Mouse (Mus musculus) hindbrain, embryonic 13.5 days (tissue): Measurements from ENCODE around the gene Pla1a. TPM values are rescaled to one million over a fixed set of nuclear protein-coding genes. Genes with fewer than 3 reads are reported as not detected.
A peak's percentile ranks its signal among the peaks of the same experiment; 100 is the strongest.
"Not testable (repeated sequence)": the region's sequence is repeated elsewhere in the genome, so short reads cannot be mapped to it uniquely, and the experiment has no call there.

Experiments used
- ATAC-seq: fragments of 200-750 bp; cut with Nextera tagmentation; 2 replicates; pipeline ENCODE4 v1.8.0; 2017; ENCODE audit warnings: moderate TSS enrichment; ENCODE audit not compliant: low FRiP score
- H3K27ac ChIP-seq: fragments of 300-500 bp; sonication (generic); 2 replicates; pipeline ENCODE4 v1.5.1; 2015; ENCODE audit warnings: inconsistent platforms, mild to moderate bottlenecking, moderate library complexity
- H3K27me3 ChIP-seq: fragments of 300-500 bp; sonication (generic); 2 replicates; pipeline ENCODE4 v1.6.1; 2015; ENCODE audit warnings: mild to moderate bottlenecking, inconsistent platforms
- H3K36me3 ChIP-seq: fragments of 300-500 bp; sonication (generic); 2 replicates; pipeline ENCODE4 v1.6.1; 2015; ENCODE audit warnings: mild to moderate bottlenecking, inconsistent platforms
- H3K4me1 ChIP-seq: fragments of 300-500 bp; sonication (generic); replicated peaks from 2 replicates; pipeline ENCODE4 v1.6.1; 2015; ENCODE audit warnings: inconsistent platforms
- H3K4me2 ChIP-seq: fragments of 300-500 bp; sonication (generic); 2 replicates; pipeline ENCODE4 v1.6.1; 2015; ENCODE audit warnings: inconsistent platforms, mild to moderate bottlenecking, moderate library complexity
- H3K4me3 ChIP-seq: fragments of 300-500 bp; sonication (generic); 2 replicates; pipeline ENCODE4 v1.5.1; 2015; ENCODE audit warnings: mild to moderate bottlenecking, inconsistent platforms
- H3K9ac ChIP-seq: fragments of 300-500 bp; sonication (generic); 2 replicates; pipeline ENCODE4 v1.6.1; 2015; ENCODE audit warnings: mild to moderate bottlenecking, inconsistent platforms
- H3K9me3 ChIP-seq: fragments of 300-500 bp; sonication (generic); 2 replicates; pipeline ENCODE4 v1.6.1; 2016; ENCODE audit warnings: inconsistent platforms
- WGBS: fragments of 180-500 bp; shearing (Covaris S2); methylation state at CpG from one replicate; pipeline ENCODE4 v1.1.7; 2015; 5-methylcytosine and 5-hydroxymethylcytosine counted together
- polyA plus RNA-seq: library from polyadenylated mRNA; unstranded; fragments of >200 nt; fragmentation: Nextera tagmentation; extraction: Ambion mirVana; gene quantifications from 2 replicates; pipeline ENCODE4 v1.2.1, GENCODE M21; 2015

Pla1a gene
- 0.30 and 0.31 TPM in 2 replicates for polyA plus RNA-seq

DNA sequence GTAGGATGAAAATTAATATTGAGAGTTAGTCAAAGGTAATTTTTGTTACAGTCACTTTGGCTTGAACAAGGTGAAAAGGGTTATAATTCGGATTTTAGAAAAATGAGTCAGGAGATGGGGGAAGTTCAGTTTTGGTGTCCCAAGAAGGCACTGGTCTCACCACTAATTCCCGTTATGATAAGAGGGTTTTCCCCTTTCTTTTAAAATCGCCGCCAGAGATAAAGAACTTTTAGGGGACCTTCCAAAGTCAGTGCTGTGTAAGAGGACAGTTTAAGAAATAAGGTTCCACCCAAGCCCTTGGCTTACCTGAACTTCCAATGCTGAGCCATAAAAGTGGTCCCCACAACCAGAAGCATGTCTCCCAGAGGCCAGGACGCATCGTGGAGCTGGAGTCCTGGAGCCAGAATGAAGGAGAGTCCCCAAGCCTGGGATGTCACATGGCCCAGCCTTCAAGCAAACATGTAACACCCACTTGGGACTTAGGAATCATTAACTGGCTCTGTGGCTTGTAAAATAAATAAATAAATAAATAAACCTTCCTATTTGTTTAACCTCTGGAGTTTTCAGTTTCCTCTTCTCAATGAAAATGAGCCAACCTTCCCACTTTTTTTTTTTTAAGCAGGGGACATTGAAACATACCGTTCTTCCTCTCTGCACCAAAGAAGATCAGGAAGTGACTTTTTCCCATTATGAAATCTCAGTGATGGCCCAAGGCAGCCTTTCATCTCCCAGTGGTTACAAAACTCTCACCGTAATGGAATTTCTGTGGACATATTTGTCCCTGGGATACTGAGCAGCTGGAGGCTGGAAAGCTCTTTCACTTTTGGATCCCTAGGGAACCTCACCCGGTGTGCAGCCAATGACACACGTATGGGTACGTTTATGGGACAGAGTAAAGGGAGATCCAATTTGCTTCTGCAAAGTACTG is at the start of gene Pla1a:
Gene Pla1a, minus strand, starts transcription at position 648 of the 928 bp plus-strand sequence.
- ATAC-seq = no peak
- 80% methylated on average over 11 of the region's 11 CpGs for WGBS
- Histone ChIP-seq H3K27me3 (no peaks in the 10 kb centered on the region), H3K36me3 (no peaks in the 10 kb centered on the region), H3K4me1 (no peaks in the 10 kb centered on the region), H3K9me3 (no peaks in the 10 kb centered on the region), H3K27ac (no peak within 1 kb of the TSS), H3K4me2 (no peak within 1 kb of the TSS), H3K4me3 (no peak within 1 kb of the TSS), H3K9ac (no peak within 1 kb of the TSS)

DNA sequence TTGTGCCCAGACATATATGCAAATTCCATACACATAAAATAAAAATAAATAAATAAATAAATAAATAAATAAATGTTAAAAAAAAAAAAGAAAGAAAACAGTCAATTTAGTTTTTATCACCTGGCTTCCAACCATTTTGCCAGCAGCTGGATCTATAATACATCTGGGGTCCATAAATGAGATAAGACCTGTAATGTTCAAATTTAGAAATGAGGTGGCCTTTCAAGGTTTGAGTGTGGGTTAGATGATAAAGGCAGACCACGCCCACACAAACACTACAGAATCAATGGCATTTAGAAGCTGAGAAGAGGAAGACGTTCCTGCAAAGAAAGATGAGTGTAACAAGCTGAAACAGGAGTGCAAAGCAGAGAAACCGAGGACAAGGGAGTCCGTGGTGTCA is 48.4 kb upstream of the Pla1a start:
- Histone ChIP-seq H3K4me1 (peaks cover 19% of the 10 kb centered on the region), H3K9me3 (no peaks in the 10 kb centered on the region), H3K4me2 (no peak overlapping the region), H3K9ac (no peak overlapping the region), H3K4me3 (no peak overlapping the region), H3K27ac (no peak overlapping the region), H3K27me3 (peaks cover 32% of the 10 kb centered on the region), H3K36me3 (no peaks in the 10 kb centered on the region)
- 85% methylated on average over 4 of the region's 4 CpGs for WGBS
- no peak for ATAC-seq

DNA sequence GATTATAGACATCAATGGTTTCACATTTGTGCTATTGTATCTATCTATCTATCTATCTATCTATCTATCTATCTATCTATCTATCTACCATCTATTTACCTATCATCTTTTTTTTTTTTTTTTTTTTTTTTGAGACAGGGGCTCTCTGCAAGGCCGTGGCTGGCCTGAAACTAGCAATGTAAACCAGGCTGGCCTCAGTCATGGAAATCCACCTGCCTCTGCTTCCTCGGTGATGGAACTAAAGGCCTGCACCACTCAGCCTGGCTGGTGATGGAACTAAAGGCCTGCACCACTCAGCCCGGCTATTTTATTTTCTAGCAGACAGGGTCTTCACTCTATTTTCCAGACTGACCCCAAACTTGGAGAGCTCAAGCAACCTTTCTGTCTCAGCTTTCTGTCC is 45.4 kb upstream of the Pla1a start:
- no peak overlapping the region for H3K9ac ChIP-seq
- no peaks in the 10 kb centered on the region for H3K9me3 ChIP-seq
- H3K4me3 ChIP-seq = no peak overlapping the region
- H3K36me3 ChIP-seq = no peaks in the 10 kb centered on the region
- H3K27ac ChIP-seq = no peak overlapping the region
- peaks cover 14% of the 10 kb centered on the region for H3K4me1 ChIP-seq
- H3K27me3 ChIP-seq = peaks cover 24% of the 10 kb centered on the region
- 95% methylated on average over 3 of the region's 3 CpGs for WGBS
- no peak for ATAC-seq
- H3K4me2 ChIP-seq = no peak overlapping the region

DNA sequence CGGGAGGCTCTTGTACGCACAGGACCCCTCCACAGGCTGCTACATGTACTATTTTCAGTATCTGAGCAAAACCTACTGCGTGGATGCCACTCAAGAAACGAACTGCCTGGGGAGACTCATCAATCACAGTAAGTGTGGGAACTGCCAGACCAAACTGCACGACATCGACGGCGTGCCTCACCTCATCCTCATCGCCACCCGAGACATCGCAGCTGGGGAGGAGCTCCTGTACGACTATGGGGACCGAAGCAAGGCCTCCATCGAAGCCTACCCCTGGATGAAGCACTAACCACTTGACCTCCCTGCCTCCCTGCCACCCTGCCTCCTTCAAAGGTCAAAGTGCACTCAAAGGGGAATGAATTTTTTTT is 44.3 kb upstream of the Pla1a start:
- not testable (repeated sequence) for H3K9me3 ChIP-seq, H3K27ac ChIP-seq, H3K36me3 ChIP-seq
- peak; percentile 63 for ATAC-seq
- Histone ChIP-seq H3K4me1 (peaks cover 13% of the 10 kb centered on the region), H3K4me2 (peak overlapping the region; percentile 71), H3K9ac (peak overlapping the region; percentile 68), H3K4me3 (peak overlapping the region; percentile 41), H3K27me3 (peaks cover 13% of the 10 kb centered on the region; the same call in 1 of the 2 replicates)
- WGBS = 35% methylated on average over 14 of the region's 14 CpGs

DNA sequence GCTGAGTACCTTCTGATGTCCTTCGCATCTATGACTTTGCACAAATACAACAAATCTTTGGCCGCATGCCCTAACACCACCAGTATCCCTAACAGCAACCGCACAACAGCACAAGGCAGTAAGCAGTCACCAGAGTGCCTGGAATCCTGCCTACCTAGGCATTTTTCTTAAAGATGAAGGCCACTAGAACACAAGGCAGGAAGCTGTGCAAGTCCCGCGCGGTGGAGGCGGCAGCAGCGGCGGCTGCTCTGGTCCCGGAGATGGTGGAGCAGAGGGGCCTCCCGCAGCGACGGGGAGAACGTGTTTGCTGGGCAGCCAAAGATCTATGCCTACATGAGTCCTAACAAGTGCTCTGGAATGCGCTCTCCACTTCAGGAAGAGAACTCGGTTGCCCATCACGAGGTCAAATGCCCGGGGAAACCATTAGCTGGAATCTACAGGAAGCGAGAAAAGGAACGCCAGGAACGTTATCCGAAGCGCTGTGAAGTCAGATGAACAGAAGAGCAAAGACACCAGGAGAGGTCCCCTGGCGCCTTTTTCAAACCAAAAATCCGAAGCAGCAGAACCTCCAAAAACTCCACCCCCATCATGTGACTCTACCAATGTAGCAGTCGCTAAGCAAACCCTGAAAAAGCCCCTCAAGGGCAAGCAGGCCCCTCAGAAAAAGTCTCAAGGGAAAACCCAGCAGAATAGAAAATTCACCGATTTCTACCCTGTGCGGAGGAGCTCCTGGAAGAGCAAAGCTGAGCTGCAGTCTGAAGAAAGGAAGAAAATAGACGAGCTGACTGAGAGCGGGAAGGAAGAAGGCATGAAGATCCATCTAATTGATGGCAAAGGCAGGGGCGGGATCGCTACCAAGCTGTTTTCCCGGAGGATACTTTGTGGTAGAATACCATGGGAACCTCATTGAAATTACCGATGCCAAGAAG is 43.6 kb upstream of the Pla1a start:
- peaks cover 13% of the 10 kb centered on the region for H3K4me1 ChIP-seq
- no peaks in the 10 kb centered on the region for H3K36me3 ChIP-seq
- no peaks in the 10 kb centered on the region for H3K9me3 ChIP-seq
- peak overlapping the region; percentile 68 for H3K9ac ChIP-seq
- peaks cover 12% of the 10 kb centered on the region; the same call in 1 of the 2 replicates for H3K27me3 ChIP-seq
- H3K4me2 ChIP-seq = peak overlapping the region; percentile 71
- 7% methylated on average over 34 of the region's 34 CpGs for WGBS
- ATAC-seq = peak; percentile 57
- peak overlapping the region; percentile 41 for H3K4me3 ChIP-seq
- H3K27ac ChIP-seq = no peak overlapping the region

DNA sequence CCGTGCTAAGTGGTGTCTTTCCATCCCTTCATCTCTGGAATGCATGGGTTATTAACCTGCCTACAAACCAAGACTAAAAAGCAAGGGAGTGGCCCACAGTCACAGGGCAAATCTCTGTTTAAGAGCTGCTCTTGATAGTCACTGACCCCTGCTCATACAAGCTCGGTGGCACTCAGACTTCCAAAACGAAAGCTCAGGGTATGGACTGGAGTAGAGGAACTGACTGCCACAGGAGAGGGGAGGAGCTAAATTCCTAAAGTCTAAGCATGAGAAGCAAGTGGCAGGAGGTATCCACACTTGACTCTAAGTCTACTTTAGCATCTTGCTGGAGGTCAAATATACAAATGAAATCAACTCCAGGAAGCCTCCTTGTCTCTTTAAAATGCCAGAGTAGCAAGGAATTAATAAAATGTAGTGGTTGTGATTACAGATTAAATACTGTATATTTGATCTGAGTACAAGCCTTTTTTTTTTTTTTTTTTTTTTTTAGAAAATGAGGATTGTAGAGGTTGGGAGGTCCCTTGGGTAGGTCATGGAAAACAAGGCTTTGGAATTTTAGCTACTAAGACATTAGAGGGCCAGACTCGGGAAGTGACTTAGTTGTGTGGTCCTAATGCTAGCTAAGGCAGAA is 42.9 kb upstream of the Pla1a start:
- peaks cover 13% of the 10 kb centered on the region for H3K4me1 ChIP-seq
- H3K9me3 ChIP-seq = no peaks in the 10 kb centered on the region
- H3K9ac ChIP-seq = no peak overlapping the region
- ATAC-seq = no peak
- H3K4me3 ChIP-seq = peak overlapping the region; percentile 41
- peaks cover 7% of the 10 kb centered on the region; the same call in 1 of the 2 replicates for H3K27me3 ChIP-seq
- H3K27ac ChIP-seq = no peak overlapping the region
- peak overlapping the region; percentile 71 for H3K4me2 ChIP-seq
- H3K36me3 ChIP-seq = no peaks in the 10 kb centered on the region
- WGBS = 58% methylated on average over 4 of the region's 4 CpGs

DNA sequence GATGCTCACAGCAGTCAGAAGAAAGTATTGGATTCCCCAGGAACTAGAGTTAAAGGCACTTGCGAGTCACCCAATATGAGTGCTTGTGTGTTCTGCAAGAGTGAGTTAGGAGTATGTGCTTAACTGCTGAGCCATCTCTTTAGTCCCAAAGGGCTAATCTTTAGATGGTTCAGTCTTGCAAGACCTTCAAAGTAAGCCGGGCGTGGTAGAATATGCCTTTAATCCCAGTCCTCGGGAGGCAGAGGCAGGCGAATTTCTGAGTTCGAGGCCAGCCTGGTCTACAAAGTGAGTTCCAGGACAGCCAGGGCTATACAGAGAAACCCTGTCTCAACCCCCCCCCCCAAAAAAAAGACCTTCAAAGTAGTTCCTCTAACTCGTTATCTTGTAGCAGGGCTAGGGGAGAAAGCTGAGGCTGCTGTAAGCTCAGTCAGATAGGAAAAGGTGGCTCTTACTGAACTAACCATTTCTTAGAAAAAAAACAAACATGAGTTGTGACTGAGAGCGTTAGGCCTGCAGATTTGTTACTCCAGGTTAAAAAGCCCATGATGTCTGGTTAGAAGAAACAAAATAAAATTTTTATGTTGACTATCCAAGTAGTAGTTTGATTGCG is 41.8 kb upstream of the Pla1a start:
- Histone ChIP-seq H3K27ac (no peak overlapping the region), H3K4me1 (peaks cover 13% of the 10 kb centered on the region), H3K9me3 (no peaks in the 10 kb centered on the region), H3K9ac (no peak overlapping the region), H3K4me3 (no peak overlapping the region), H3K27me3 (0 out of 2 replicates have a peak, but pooled peaks cover 7% of the 10 kb centered on the region), H3K4me2 (no peak overlapping the region), H3K36me3 (no peaks in the 10 kb centered on the region)
- no peak for ATAC-seq
- WGBS = 92% methylated on average over 9 of the region's 9 CpGs

DNA sequence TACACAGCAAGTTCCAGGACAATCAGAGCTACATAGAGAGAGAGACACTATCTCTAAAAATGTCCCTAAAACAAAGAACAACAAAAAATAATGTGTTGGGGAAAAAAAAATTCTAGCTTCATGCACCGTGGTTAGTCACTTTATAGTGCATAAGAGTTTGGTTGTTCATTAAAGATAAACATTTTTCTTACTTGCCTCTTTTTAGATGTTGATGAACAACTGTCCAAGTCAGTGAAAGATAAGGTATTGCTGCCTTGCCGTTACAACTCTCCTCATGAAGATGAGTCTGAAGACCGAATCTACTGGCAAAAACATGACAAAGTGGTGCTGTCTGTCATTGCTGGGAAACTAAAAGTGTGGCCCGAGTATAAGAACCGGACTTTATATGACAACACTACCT is 40.7 kb upstream of the Pla1a start:
- H3K27ac ChIP-seq = no peak overlapping the region
- 0 out of 2 replicates have a peak, but pooled peaks cover 7% of the 10 kb centered on the region for H3K27me3 ChIP-seq
- H3K4me2 ChIP-seq = no peak overlapping the region
- no peak overlapping the region for H3K9ac ChIP-seq
- no peak for ATAC-seq
- H3K9me3 ChIP-seq = no peaks in the 10 kb centered on the region
- WGBS = 92% methylated on average over 5 of the region's 5 CpGs
- no peak overlapping the region for H3K4me3 ChIP-seq
- H3K36me3 ChIP-seq = no peaks in the 10 kb centered on the region
- peaks cover 13% of the 10 kb centered on the region for H3K4me1 ChIP-seq

DNA sequence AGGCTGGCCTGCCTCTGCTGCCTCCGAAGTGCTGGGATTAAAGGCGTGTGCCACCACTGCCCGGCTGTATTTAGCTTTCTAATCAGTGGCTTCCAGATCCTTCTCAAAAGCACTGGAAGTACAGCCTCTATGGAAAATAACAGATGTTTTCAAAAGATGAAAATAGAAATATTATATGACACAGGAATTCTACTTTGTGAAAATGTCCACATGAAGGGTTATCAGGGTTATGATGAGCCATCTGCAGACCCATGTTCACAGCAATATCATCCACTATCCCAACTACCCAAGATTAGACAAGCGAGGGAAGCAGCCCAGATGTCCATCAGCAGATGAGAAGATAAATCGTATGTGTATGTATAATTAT is 39.5 kb upstream of the Pla1a start:
- Histone ChIP-seq H3K4me2 (no peak overlapping the region), H3K4me1 (peaks cover 13% of the 10 kb centered on the region), H3K27ac (no peak overlapping the region), H3K4me3 (no peak overlapping the region), H3K9me3 (no peaks in the 10 kb centered on the region), H3K36me3 (no peaks in the 10 kb centered on the region), H3K27me3 (0 out of 2 replicates have a peak, but pooled peaks cover 7% of the 10 kb centered on the region), H3K9ac (no peak overlapping the region)
- ATAC-seq = no peak
- 95% methylated on average over 5 of the region's 5 CpGs for WGBS

DNA sequence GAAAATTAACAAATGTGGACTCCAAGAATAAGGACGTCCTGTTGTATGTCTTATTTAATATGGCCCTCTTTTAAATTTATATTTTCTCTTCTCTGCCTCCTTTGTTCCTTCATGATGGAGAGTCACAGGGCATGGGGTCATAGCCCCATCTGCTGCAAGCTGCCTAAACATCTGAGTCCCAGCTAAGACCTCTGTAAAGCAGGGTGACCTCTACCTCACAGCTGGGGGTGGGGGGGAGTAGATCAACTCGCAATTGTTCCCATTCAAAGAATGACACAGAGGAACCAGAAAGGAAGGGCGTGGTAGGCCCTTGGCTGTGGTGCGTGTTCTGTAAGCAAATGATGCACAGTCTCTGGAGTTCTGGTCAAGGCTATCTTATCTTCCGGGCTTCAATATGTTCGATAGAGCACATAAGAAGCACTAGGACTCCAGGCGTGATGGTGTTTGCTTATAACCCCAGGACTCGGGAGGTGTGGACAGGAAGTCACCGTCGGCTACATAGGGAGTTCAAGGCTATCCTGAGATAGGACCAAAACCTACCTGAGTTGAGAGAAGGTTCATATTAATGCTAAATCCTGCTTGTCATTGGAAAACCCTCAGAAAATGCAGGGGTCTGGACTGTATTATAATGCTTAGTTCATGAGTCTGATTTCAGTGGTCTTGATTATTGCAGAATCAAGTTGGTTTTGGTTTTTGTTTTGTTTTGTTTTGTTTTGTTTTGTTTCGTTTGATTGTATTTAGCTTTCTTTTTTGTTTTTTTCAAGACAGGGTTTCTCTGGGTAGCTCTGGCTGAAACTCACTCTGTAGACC is 39.0 kb upstream of the Pla1a start:
- 66% methylated on average over 11 of the region's 11 CpGs for WGBS
- H3K27ac ChIP-seq = no peak overlapping the region
- H3K4me2 ChIP-seq = no peak overlapping the region
- 0 out of 2 replicates have a peak, but pooled peaks cover 7% of the 10 kb centered on the region for H3K27me3 ChIP-seq
- H3K4me3 ChIP-seq = no peak overlapping the region
- H3K4me1 ChIP-seq = peaks cover 9% of the 10 kb centered on the region
- H3K9ac ChIP-seq = no peak overlapping the region
- no peaks in the 10 kb centered on the region for H3K9me3 ChIP-seq
- no peak for ATAC-seq
- no peaks in the 10 kb centered on the region for H3K36me3 ChIP-seq

DNA sequence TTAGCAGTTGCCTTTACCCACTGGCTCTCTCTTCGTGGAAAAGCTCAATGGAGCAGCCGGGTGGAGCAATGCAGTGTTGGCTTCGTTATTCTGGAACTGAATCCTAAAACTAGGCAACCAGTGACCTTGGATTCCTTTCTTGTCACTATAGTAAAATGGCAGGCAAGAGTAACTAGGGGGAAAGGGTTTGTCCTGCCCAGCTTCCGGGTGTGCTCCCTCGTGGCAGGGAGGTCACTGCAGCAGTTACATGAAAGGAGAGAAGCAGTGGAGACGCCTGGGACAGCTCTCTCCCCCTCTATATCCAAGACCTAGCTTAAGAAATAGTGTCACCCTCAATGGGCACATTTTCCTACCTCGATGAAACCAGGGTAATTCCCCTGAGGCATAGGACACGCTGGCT is 36.5 kb upstream of the Pla1a start:
- H3K4me3 ChIP-seq = no peak overlapping the region
- ATAC-seq = no peak
- no peak overlapping the region for H3K27ac ChIP-seq
- WGBS = 70% methylated on average over 8 of the region's 8 CpGs
- H3K27me3 ChIP-seq = 0 out of 2 replicates have a peak, but pooled peaks cover 4% of the 10 kb centered on the region
- no peaks in the 10 kb centered on the region for H3K4me1 ChIP-seq
- H3K36me3 ChIP-seq = no peaks in the 10 kb centered on the region
- no peaks in the 10 kb centered on the region for H3K9me3 ChIP-seq
- no peak overlapping the region for H3K9ac ChIP-seq
- H3K4me2 ChIP-seq = no peak overlapping the region
